15 mouse cellular contexts compared by ENCODE assay signal in the genomic region with DNA sequence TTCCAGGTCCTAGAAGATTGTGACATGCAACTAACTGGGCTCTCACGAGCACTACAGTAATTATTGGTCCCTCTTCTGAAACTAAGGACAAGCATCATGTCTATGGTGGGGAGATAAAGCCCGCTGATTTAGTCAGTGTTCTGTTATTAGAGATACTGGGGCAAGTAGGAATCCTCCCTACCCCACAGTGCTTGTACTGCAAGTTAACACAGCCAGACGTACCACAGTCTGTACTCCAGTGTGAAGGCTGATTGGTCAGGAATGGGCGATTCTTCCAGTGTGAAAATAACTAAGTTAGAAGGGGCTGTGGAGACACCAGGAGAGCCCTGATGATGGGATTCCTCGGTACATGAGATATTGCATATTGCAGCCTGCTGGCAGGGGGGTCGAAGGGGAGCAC. TPM values are rescaled to one million over a fixed set of nuclear protein-coding genes. Genes with fewer than 3 reads are reported as not detected.
DNase-seq lines count a peak whose midpoint lies in the region; ATAC-seq and TF ChIP-seq lines count a peak whose summit lies in the region.
"Had no signal": no experiment of that assay in that cellular context is flagged by ENCODE, and none has a peak within 500 bp of the region (broad histone marks: within the 10 kb centered on the region; RNA-seq: fewer than 3 reads in every experiment).

No protein-coding gene starts in this region.

- peak overlapping the region; percentile 30; the same call in 1 of the 2 replicates for H3K4me2 ChIP-seq in heart, embryonic 14.5 days (ENCODE audit: low read length)
- H3K4me2 ChIP-seq in midbrain, embryonic 13.5 days (replicated peaks): no peak overlapping the region
- no peak overlapping the region for H3K4me2 ChIP-seq in midbrain, embryonic 16.5 days (ENCODE audit: low read length)
- peak overlapping the region; percentile 51; the same call in 1 of the 2 replicates for H3K4me2 ChIP-seq in liver, embryonic 13.5 days
- H3K4me2 ChIP-seq in stomach, postnatal 0 days (replicated peaks; ENCODE audit: low read depth): no peak overlapping the region
- H3K4me2 ChIP-seq: forebrain, embryonic 13.5 days; limb, embryonic 12.5 days; neural tube, embryonic 12.5 days had no signal

- TF ChIP-seq EP300 in stomach, postnatal 0 days (optimal IDR thresholded peaks at IDR 0.05): no peak

- DNase-seq in heart, postnatal 4 days: no peak
- no peak for DNase-seq in liver, embryonic 13.5 days
- no peak for DNase-seq in stomach, postnatal 0 days (ENCODE audit: low spot score)
- no peak for DNase-seq in cerebellum, adult 18-20 months

- no peaks in the 10 kb centered on the region for H3K9me3 ChIP-seq in heart, embryonic 14.5 days (ENCODE audit: control insufficient read depth, low read length)
- H3K9me3 ChIP-seq in midbrain, embryonic 13.5 days: no peaks in the 10 kb centered on the region
- no peaks in the 10 kb centered on the region for H3K9me3 ChIP-seq in midbrain, embryonic 16.5 days (replicated peaks; ENCODE audit: control insufficient read depth, low read length, poor library complexity, severe bottlenecking)
- H3K9me3 ChIP-seq in liver, embryonic 13.5 days (replicated peaks): no peaks in the 10 kb centered on the region
- H3K9me3 ChIP-seq in stomach, postnatal 0 days (ENCODE audit: control insufficient read depth, low read length): no peaks in the 10 kb centered on the region
- H3K9me3 ChIP-seq: forebrain, embryonic 13.5 days; G1E; limb, embryonic 12.5 days; neural tube, embryonic 12.5 days had no signal

- 64% methylated on average over 6 of the region's 6 CpGs for WGBS in heart, embryonic 14.5 days
- 92% methylated on average over 6 of the region's 6 CpGs for WGBS in midbrain, embryonic 13.5 days
- 90% methylated on average over 6 of the region's 6 CpGs for WGBS in midbrain, embryonic 16.5 days
- WGBS in liver, embryonic 13.5 days (ENCODE audit: insufficient replicate concordance): 46% methylated on average over 6 of the region's 6 CpGs
- 75% methylated on average over 6 of the region's 6 CpGs for WGBS in stomach, postnatal 0 days

- H3K4me1 ChIP-seq in heart, embryonic 14.5 days (ENCODE audit: control insufficient read depth in 2 of 2, insufficient read depth in 2 of 2, low read length in 2 of 2): peaks cover 5 to 20% of the 10 kb centered on the region in 2 experiments; a peak in 3 of 4 replicates
- H3K4me1 ChIP-seq in midbrain, embryonic 13.5 days (replicated peaks): no peaks in the 10 kb centered on the region
- no peaks in the 10 kb centered on the region for H3K4me1 ChIP-seq in midbrain, embryonic 16.5 days (ENCODE audit: control insufficient read depth, insufficient read depth, low read length)
- peaks cover 46% of the 10 kb centered on the region for H3K4me1 ChIP-seq in liver, embryonic 13.5 days (replicated peaks)
- H3K4me1 ChIP-seq in stomach, postnatal 0 days (replicated peaks; ENCODE audit: control insufficient read depth, insufficient read depth): no peaks in the 10 kb centered on the region
- H3K4me1 ChIP-seq: limb, embryonic 12.5 days; neural tube, embryonic 12.5 days had no signal

- H3K9ac ChIP-seq in heart, embryonic 14.5 days (ENCODE audit: low read length): 0 out of 2 replicates have a peak overlapping the region, but pooled peaks have one; percentile 7
- H3K9ac ChIP-seq in midbrain, embryonic 13.5 days (replicated peaks): no peak overlapping the region
- H3K9ac ChIP-seq in midbrain, embryonic 16.5 days (ENCODE audit: low read depth, low read length): no peak overlapping the region
- peak overlapping the region; percentile 49 for H3K9ac ChIP-seq in liver, embryonic 13.5 days
- H3K9ac ChIP-seq in stomach, postnatal 0 days (ENCODE audit: low read length): no peak overlapping the region
- H3K9ac ChIP-seq: forebrain, embryonic 13.5 days; limb, embryonic 12.5 days; neural tube, embryonic 12.5 days had no signal

- H3K36me3 ChIP-seq in heart, embryonic 14.5 days (ENCODE audit: control insufficient read depth, insufficient read depth, low read length): peaks cover 95% of the 10 kb centered on the region
- H3K36me3 ChIP-seq in midbrain, embryonic 13.5 days: peaks cover 29% of the 10 kb centered on the region
- H3K36me3 ChIP-seq in midbrain, embryonic 16.5 days (ENCODE audit: control insufficient read depth, insufficient read depth, low read length): no peaks in the 10 kb centered on the region; the same call in 1 of the 2 replicates
- peaks cover 72% of the 10 kb centered on the region for H3K36me3 ChIP-seq in liver, embryonic 13.5 days
- H3K36me3 ChIP-seq in stomach, postnatal 0 days (ENCODE audit: control insufficient read depth, insufficient read depth, low read length): peaks cover 9% of the 10 kb centered on the region

- ATAC-seq in heart, embryonic 14.5 days (ENCODE audit: insufficient number of reproducible peaks, insufficient read depth, low FRiP score, low read depth): no peak
- ATAC-seq in midbrain, embryonic 13.5 days: peak; percentile 52; the same call in 1 of the 2 replicates
- no peak for ATAC-seq in midbrain, embryonic 16.5 days
- peak; percentile 59 for ATAC-seq in liver, embryonic 13.5 days (ENCODE audit: low read depth)
- no peak for ATAC-seq in stomach, postnatal 0 days (ENCODE audit: low FRiP score, low TSS enrichment)
- no peak for ATAC-seq in activated CD4-positive, CD25-positive, alpha-beta regulatory T cell, adult 4 months

- TF ChIP-seq CTCF in stomach, postnatal 0 days (IDR thresholded peaks at IDR 0.05; ENCODE audit: low read depth): no peak

- H3K4me3 ChIP-seq in heart, embryonic 14.5 days (ENCODE audit: control insufficient read depth in 1 of 2, insufficient read depth in 1 of 2, low read depth in 1 of 2, low read length in 2 of 2): no peak overlapping the region
- no peak overlapping the region for H3K4me3 ChIP-seq in midbrain, embryonic 13.5 days (replicated peaks)
- H3K4me3 ChIP-seq in midbrain, embryonic 16.5 days (ENCODE audit: low read depth, low read length): no peak overlapping the region
- H3K4me3 ChIP-seq in liver, embryonic 13.5 days (replicated peaks): no peak overlapping the region
- no peak overlapping the region for H3K4me3 ChIP-seq in stomach, postnatal 0 days (ENCODE audit: low read depth, low read length)
- H3K4me3 ChIP-seq: forebrain, embryonic 13.5 days; gastrocnemius, adult 2 months; limb, embryonic 12.5 days; neural tube, embryonic 12.5 days had no signal

- H3K27ac ChIP-seq in heart, embryonic 14.5 days (replicated peaks in 1 of 2; ENCODE audit: control insufficient read depth in 1 of 2, insufficient read depth in 1 of 2, low read depth in 2 of 2, low read length in 2 of 2): peak overlapping the region in 1 of 2 experiments; percentile 56; a peak in 1 of 4 replicates
- no peak overlapping the region for H3K27ac ChIP-seq in midbrain, embryonic 13.5 days
- H3K27ac ChIP-seq in midbrain, embryonic 16.5 days (ENCODE audit: low read length): no peak overlapping the region
- peak overlapping the region; percentile 68 for H3K27ac ChIP-seq in liver, embryonic 13.5 days
- H3K27ac ChIP-seq in stomach, postnatal 0 days (replicated peaks): 0 out of 2 replicates have a peak overlapping the region, but pooled peaks have one; percentile 35
- H3K27ac ChIP-seq: forebrain, embryonic 13.5 days; limb, embryonic 12.5 days; neural tube, embryonic 12.5 days had no signal

- no peaks in the 10 kb centered on the region for H3K27me3 ChIP-seq in heart, embryonic 14.5 days (ENCODE audit: control insufficient read depth, insufficient read depth, low read length)
- H3K27me3 ChIP-seq in midbrain, embryonic 13.5 days: no peaks in the 10 kb centered on the region
- no peaks in the 10 kb centered on the region for H3K27me3 ChIP-seq in midbrain, embryonic 16.5 days (ENCODE audit: control insufficient read depth, insufficient read depth, low read depth, low read length)
- H3K27me3 ChIP-seq in liver, embryonic 13.5 days: no peaks in the 10 kb centered on the region
- H3K27me3 ChIP-seq in stomach, postnatal 0 days (ENCODE audit: control insufficient read depth, insufficient read depth, low read length): no peaks in the 10 kb centered on the region
- H3K27me3 ChIP-seq: forebrain, embryonic 13.5 days; limb, embryonic 12.5 days; neural tube, embryonic 12.5 days had no signal

RNA-seq across cellular contexts. Expression of gene Oard1, which starts 7.7 kb away (rescaled TPM):
- polyA plus RNA-seq in heart, embryonic 14.5 days (2014; fragmentation: Nextera tagmentation; extraction: Ambion mirVana): 42.6 and 46.4 TPM in 2 replicates
- total RNA-seq in heart, postnatal 4 days (2021): 10 to 100 TPM; 14.5 to 14.6 TPM
- 65.6 and 67.0 TPM in 2 replicates for polyA plus RNA-seq in midbrain, embryonic 13.5 days (2015; fragmentation: Nextera tagmentation; extraction: Ambion mirVana)
- polyA plus RNA-seq in midbrain, embryonic 16.5 days (2015; fragmentation: Nextera tagmentation; extraction: Ambion mirVana): 32.7 and 36.4 TPM in 2 replicates
- polyA plus RNA-seq in liver, embryonic 13.5 days (2015; fragmentation: Nextera tagmentation; extraction: Ambion mirVana): 58.9 and 61.8 TPM in 2 replicates
- 42.3 and 43.8 TPM in 2 replicates for polyA plus RNA-seq in stomach, postnatal 0 days (2015; fragmentation: Nextera tagmentation; extraction: Ambion mirVana)
- polyA plus RNA-seq in activated CD4-positive, CD25-positive, alpha-beta regulatory T cell, adult 4 months (2017; shearing (Covaris generic)): 10 to 100 TPM; 80.8 to 86.1 TPM

RNA-seq across cellular contexts. Expression of gene Nfya, which starts 7.8 kb away (rescaled TPM):
- polyA plus RNA-seq in heart, embryonic 14.5 days (2014; fragmentation: Nextera tagmentation; extraction: Ambion mirVana): 13.5 and 16.2 TPM in 2 replicates
- 10 to 100 TPM; 29.0 to 33.2 TPM for total RNA-seq in heart, postnatal 4 days (2021)
- 14.2 and 15.9 TPM in 2 replicates for polyA plus RNA-seq in midbrain, embryonic 13.5 days (2015; fragmentation: Nextera tagmentation; extraction: Ambion mirVana)
- polyA plus RNA-seq in midbrain, embryonic 16.5 days (2015; fragmentation: Nextera tagmentation; extraction: Ambion mirVana): 10.7 and 11.1 TPM in 2 replicates
- 7.2 and 9.7 TPM in 2 replicates for polyA plus RNA-seq in liver, embryonic 13.5 days (2015; fragmentation: Nextera tagmentation; extraction: Ambion mirVana)
- 3.0 and 3.5 TPM in 2 replicates for polyA plus RNA-seq in stomach, postnatal 0 days (2015; fragmentation: Nextera tagmentation; extraction: Ambion mirVana)
- polyA plus RNA-seq in activated CD4-positive, CD25-positive, alpha-beta regulatory T cell, adult 4 months (2017; shearing (Covaris generic)): 10 to 100 TPM in 1 of 2 experiments, 1 to 10 TPM in 1; 9.6 to 11.9 TPM

RNA-seq across cellular contexts. Expression of gene Apobec2, which starts 15.2 kb away (rescaled TPM):
- polyA plus RNA-seq in heart, embryonic 14.5 days (2014; fragmentation: Nextera tagmentation; extraction: Ambion mirVana): 233 and 243 TPM in 2 replicates
- 100 to 1,000 TPM; 207 to 216 TPM for total RNA-seq in heart, postnatal 4 days (2021)
- polyA plus RNA-seq in midbrain, embryonic 13.5 days (2015; fragmentation: Nextera tagmentation; extraction: Ambion mirVana): 0.46 and 0.58 TPM in 2 replicates
- 0.43 and 0.58 TPM in 2 replicates for polyA plus RNA-seq in midbrain, embryonic 16.5 days (2015; fragmentation: Nextera tagmentation; extraction: Ambion mirVana)
- polyA plus RNA-seq in liver, embryonic 13.5 days (2015; fragmentation: Nextera tagmentation; extraction: Ambion mirVana): 1.2 TPM in 2 replicates
- 7.2 and 7.6 TPM in 2 replicates for polyA plus RNA-seq in stomach, postnatal 0 days (2015; fragmentation: Nextera tagmentation; extraction: Ambion mirVana)
- polyA plus RNA-seq in activated CD4-positive, CD25-positive, alpha-beta regulatory T cell, adult 4 months (2017; shearing (Covaris generic)): 1 to 10 TPM; 2.8 to 3.0 TPM
- total RNA-seq: left cerebral cortex, adult 18-20 months had no signal
- polyA plus RNA-seq: G1E had no signal

RNA-seq across cellular contexts. Expression of gene Tspo2, which starts 33.8 kb away (rescaled TPM):
- 3.6 and 5.0 TPM in 2 replicates for polyA plus RNA-seq in heart, embryonic 14.5 days (2014; fragmentation: Nextera tagmentation; extraction: Ambion mirVana)
- under 1 TPM; 0.36 to 0.47 TPM for total RNA-seq in heart, postnatal 4 days (2021)
- 3.2 and 3.5 TPM in 2 replicates for polyA plus RNA-seq in midbrain, embryonic 13.5 days (2015; fragmentation: Nextera tagmentation; extraction: Ambion mirVana)
- 1.8 and 1.9 TPM in 2 replicates for polyA plus RNA-seq in midbrain, embryonic 16.5 days (2015; fragmentation: Nextera tagmentation; extraction: Ambion mirVana)
- polyA plus RNA-seq in liver, embryonic 13.5 days (2015; fragmentation: Nextera tagmentation; extraction: Ambion mirVana): 134 and 152 TPM in 2 replicates
- 0.41 and 0.51 TPM in 2 replicates for polyA plus RNA-seq in stomach, postnatal 0 days (2015; fragmentation: Nextera tagmentation; extraction: Ambion mirVana)
- polyA plus RNA-seq in activated CD4-positive, CD25-positive, alpha-beta regulatory T cell, adult 4 months (2017; shearing (Covaris generic)): 1 to 10 TPM in 1 of 2 experiments, not detected in 1; 3.6 TPM
- total RNA-seq: gastrocnemius, adult 2 months; left cerebral cortex, adult 18-20 months had no signal
- polyA plus RNA-seq: C2C12 had no signal

RNA-seq across cellular contexts. Expression of gene Unc5cl, which starts 37.2 kb away (rescaled TPM):
- 0.43 TPM in 1 of 2 replicates, not detected in the other for polyA plus RNA-seq in heart, embryonic 14.5 days (2014; fragmentation: Nextera tagmentation; extraction: Ambion mirVana)
- total RNA-seq in heart, postnatal 4 days (2021): under 1 TPM; 0.14 to 0.21 TPM
- 0.23 TPM in 2 replicates for polyA plus RNA-seq in midbrain, embryonic 13.5 days (2015; fragmentation: Nextera tagmentation; extraction: Ambion mirVana)
- 0.21 TPM in 1 of 2 replicates, not detected in the other for polyA plus RNA-seq in midbrain, embryonic 16.5 days (2015; fragmentation: Nextera tagmentation; extraction: Ambion mirVana)
- polyA plus RNA-seq in liver, embryonic 13.5 days (2015; fragmentation: Nextera tagmentation; extraction: Ambion mirVana): 3.5 and 4.4 TPM in 2 replicates
- polyA plus RNA-seq in stomach, postnatal 0 days (2015; fragmentation: Nextera tagmentation; extraction: Ambion mirVana): 3.3 and 3.5 TPM in 2 replicates
- 10 to 100 TPM; 19.0 to 19.1 TPM for polyA plus RNA-seq in activated CD4-positive, CD25-positive, alpha-beta regulatory T cell, adult 4 months (2017; shearing (Covaris generic))
- total RNA-seq: gastrocnemius, adult 2 months had no signal
- polyA plus RNA-seq: C2C12; neural tube, embryonic 12.5 days had no signal

Comparison
In these comparisons a context has a peak if more than half of its experiments do, and no peak if none do; other contexts are left out.
1. ATAC-seq: peak in midbrain, embryonic 13.5 days (single experiment) and liver, embryonic 13.5 days (single experiment); none in heart, embryonic 14.5 days (single experiment), midbrain, embryonic 16.5 days (single experiment), stomach, postnatal 0 days (single experiment) and activated CD4-positive, CD25-positive, alpha-beta regulatory T cell, adult 4 months (single experiment).
2. H3K27ac ChIP-seq: peak in liver, embryonic 13.5 days (single experiment) and stomach, postnatal 0 days (single experiment); none in midbrain, embryonic 13.5 days (single experiment) and midbrain, embryonic 16.5 days (single experiment).
3. H3K4me2 ChIP-seq: peak in heart, embryonic 14.5 days (single experiment) and liver, embryonic 13.5 days (single experiment); none in midbrain, embryonic 13.5 days (single experiment), midbrain, embryonic 16.5 days (single experiment) and stomach, postnatal 0 days (single experiment).
4. H3K9ac ChIP-seq: peak in heart, embryonic 14.5 days (single experiment) and liver, embryonic 13.5 days (single experiment); none in midbrain, embryonic 13.5 days (single experiment), midbrain, embryonic 16.5 days (single experiment) and stomach, postnatal 0 days (single experiment).
5. RNA of gene Apobec2, which starts 15.2 kb away (polyA plus RNA-seq): 233 to 243 TPM in heart, embryonic 14.5 days; 7.2 to 7.6 TPM in stomach, postnatal 0 days, 2.8 to 3.0 TPM in activated CD4-positive, CD25-positive, alpha-beta regulatory T cell, adult 4 months, 1.2 TPM in liver, embryonic 13.5 days, 0.46 to 0.58 TPM in midbrain, embryonic 13.5 days and 0.43 to 0.58 TPM in midbrain, embryonic 16.5 days; every median in the first group is over 10 times any median in the second.